Mouse (Mus musculus): Measurements from ENCODE around the gene Fam185a. TPM values are rescaled to one million over a fixed set of nuclear protein-coding genes. Genes with fewer than 3 reads are reported as not detected.

The Fam185a gene
- total and polyA plus RNA-seq, 3 experiments, result 4.5 to 19.9 (median 18.4) TPM

GRCm38 (mm10) chr5:21391616-21392384, 33.0 kb upstream of the Fam185a start:
- Histone ChIP-seq H3K27ac (no peak overlapping the region), H3K36me3 (ENCODE audit: control insufficient read depth, insufficient read depth, low read length) (no peaks in the 10 kb centered on the region), H3K27me3 (ENCODE audit: control insufficient read depth, insufficient read depth, low read length) (no peaks in the 10 kb centered on the region), H3K4me1 (ENCODE audit: control insufficient read depth, insufficient read depth, low read length) (peaks cover 4% of the 10 kb centered on the region), H3K4me3 (no peak overlapping the region), H3K9ac (ENCODE audit: low read depth, low read length) (no peak overlapping the region), H3K79me2 (replicated peaks; ENCODE audit: control insufficient read depth, insufficient read depth, low read length) (no peaks in the 10 kb centered on the region)
- no peak for DNase-seq
- intact Hi-C loops (cut with DNase I), result no loop called here
- no peak for TF ChIP-seq POLR2A (IDR thresholded peaks at IDR 0.05; ENCODE audit: insufficient read depth, low read depth, low read length)
- TF ChIP-seq CTCF (IDR thresholded peaks at IDR 0.05), result no peak
- TF ChIP-seq EP300 (IDR thresholded peaks at IDR 0.05; ENCODE audit: insufficient read depth, low read depth, low read length), result no peak
- WGBS, result 25% methylated on average over 13 of the region's 13 CpGs

GRCm38 (mm10) chr5:21394562-21394961, 30.2 kb upstream of the Fam185a start:
- WGBS, result 83% methylated on average over 2 of the region's 2 CpGs
- DNase-seq, result no peak
- Histone ChIP-seq H3K79me2 (replicated peaks; ENCODE audit: control insufficient read depth, insufficient read depth, low read length) (no peaks in the 10 kb centered on the region), H3K9ac (ENCODE audit: low read depth, low read length) (no peak overlapping the region), H3K4me1 (ENCODE audit: control insufficient read depth, insufficient read depth, low read length) (peaks cover 4% of the 10 kb centered on the region), H3K27me3 (ENCODE audit: control insufficient read depth, insufficient read depth, low read length) (no peaks in the 10 kb centered on the region), H3K4me3 (no peak overlapping the region), H3K36me3 (ENCODE audit: control insufficient read depth, insufficient read depth, low read length) (no peaks in the 10 kb centered on the region), H3K27ac (no peak overlapping the region)
- intact Hi-C loops (cut with DNase I), result no loop called here
- TF ChIP-seq POLR2A (IDR thresholded peaks at IDR 0.05; ENCODE audit: insufficient read depth, low read depth, low read length) (no peak), CTCF (IDR thresholded peaks at IDR 0.05) (no peak), EP300 (IDR thresholded peaks at IDR 0.05; ENCODE audit: insufficient read depth, low read depth, low read length) (no peak)

GRCm38 (mm10) chr5:21395205-21395840, 29.4 kb upstream of the Fam185a start:
- Histone ChIP-seq H3K9ac (ENCODE audit: low read depth, low read length) (no peak overlapping the region), H3K4me3 (no peak overlapping the region), H3K27me3 (ENCODE audit: control insufficient read depth, insufficient read depth, low read length) (no peaks in the 10 kb centered on the region), H3K79me2 (replicated peaks; ENCODE audit: control insufficient read depth, insufficient read depth, low read length) (no peaks in the 10 kb centered on the region), H3K27ac (no peak overlapping the region), H3K36me3 (ENCODE audit: control insufficient read depth, insufficient read depth, low read length) (no peaks in the 10 kb centered on the region), H3K4me1 (ENCODE audit: control insufficient read depth, insufficient read depth, low read length) (peaks cover 4% of the 10 kb centered on the region)
- intact Hi-C loops (cut with DNase I), result no loop called here
- no peak for DNase-seq
- 30% methylated on average over 7 of the region's 7 CpGs for WGBS
- TF ChIP-seq CTCF (IDR thresholded peaks at IDR 0.05), result no peak
- TF ChIP-seq POLR2A (IDR thresholded peaks at IDR 0.05; ENCODE audit: insufficient read depth, low read depth, low read length), result no peak
- TF ChIP-seq EP300 (IDR thresholded peaks at IDR 0.05; ENCODE audit: insufficient read depth, low read depth, low read length), result no peak

- TF ChIP-seq POLR2A (IDR thresholded peaks at IDR 0.05; ENCODE audit: insufficient read depth, low read depth, low read length), result no peak
- no peak for TF ChIP-seq EP300 (IDR thresholded peaks at IDR 0.05; ENCODE audit: insufficient read depth, low read depth, low read length)
- no peak for TF ChIP-seq CTCF (IDR thresholded peaks at IDR 0.05)
- DNase-seq, result peak in 1 of 2 experiments; percentile 37
- 55% methylated on average over 5 of the region's 5 CpGs for WGBS
- Histone ChIP-seq H3K36me3 (ENCODE audit: control insufficient read depth, insufficient read depth, low read length) (no peaks in the 10 kb centered on the region), H3K4me1 (ENCODE audit: control insufficient read depth, insufficient read depth, low read length) (no peaks in the 10 kb centered on the region), H3K27ac (no peak overlapping the region), H3K9ac (ENCODE audit: low read depth, low read length) (no peak overlapping the region), H3K27me3 (ENCODE audit: control insufficient read depth, insufficient read depth, low read length) (no peaks in the 10 kb centered on the region), H3K79me2 (replicated peaks; ENCODE audit: control insufficient read depth, insufficient read depth, low read length) (no peaks in the 10 kb centered on the region), H3K4me3 (no peak overlapping the region)
- intact Hi-C loops (cut with DNase I), result no loop called here
These were observed 13.5 kb upstream of the Fam185a start for GRCm38 (mm10) chr5:21411261-21411666.

- Histone ChIP-seq H3K27me3 (ENCODE audit: control insufficient read depth, insufficient read depth, low read length) (no peaks in the 10 kb centered on the region), H3K79me2 (replicated peaks; ENCODE audit: control insufficient read depth, insufficient read depth, low read length) (no peaks in the 10 kb centered on the region), H3K9ac (ENCODE audit: low read depth, low read length) (no peak overlapping the region), H3K4me3 (no peak overlapping the region), H3K36me3 (ENCODE audit: control insufficient read depth, insufficient read depth, low read length) (no peaks in the 10 kb centered on the region), H3K27ac (no peak overlapping the region), H3K4me1 (ENCODE audit: control insufficient read depth, insufficient read depth, low read length) (no peaks in the 10 kb centered on the region)
- no peak for DNase-seq
- intact Hi-C loops (cut with DNase I), result no loop called here
- WGBS, result 68% methylated on average over 5 of the region's 5 CpGs
- TF ChIP-seq POLR2A (IDR thresholded peaks at IDR 0.05; ENCODE audit: insufficient read depth, low read depth, low read length) (no peak), EP300 (IDR thresholded peaks at IDR 0.05; ENCODE audit: insufficient read depth, low read depth, low read length) (no peak), CTCF (IDR thresholded peaks at IDR 0.05) (no peak)
These were observed 12.7 kb upstream of the Fam185a start for GRCm38 (mm10) chr5:21412056-21412455.

GRCm38 (mm10) chr5:21413322-21413721, 11.4 kb upstream of the Fam185a start:
- no peak for TF ChIP-seq EP300 (IDR thresholded peaks at IDR 0.05; ENCODE audit: insufficient read depth, low read depth, low read length)
- no peak for TF ChIP-seq POLR2A (IDR thresholded peaks at IDR 0.05; ENCODE audit: insufficient read depth, low read depth, low read length)
- TF ChIP-seq CTCF (IDR thresholded peaks at IDR 0.05), result no peak
- Histone ChIP-seq H3K27ac (no peak overlapping the region), H3K4me1 (ENCODE audit: control insufficient read depth, insufficient read depth, low read length) (no peaks in the 10 kb centered on the region), H3K4me3 (no peak overlapping the region), H3K9ac (ENCODE audit: low read depth, low read length) (no peak overlapping the region), H3K27me3 (ENCODE audit: control insufficient read depth, insufficient read depth, low read length) (no peaks in the 10 kb centered on the region), H3K79me2 (replicated peaks; ENCODE audit: control insufficient read depth, insufficient read depth, low read length) (no peaks in the 10 kb centered on the region), H3K36me3 (ENCODE audit: control insufficient read depth, insufficient read depth, low read length) (no peaks in the 10 kb centered on the region)
- WGBS, result 94% methylated on average over 3 of the region's 3 CpGs
- no peak for DNase-seq
- intact Hi-C loops (cut with DNase I), result no loop called here
